ENCODE assay signal across 8 mouse cellular contexts in genomic region chr11:115266400-115266778, GRCm38 (mm10). TPM values are rescaled to one million over a fixed set of nuclear protein-coding genes. Genes with fewer than 3 reads are reported as not detected.
DNase-seq lines count a peak whose midpoint lies in the region; ATAC-seq lines count a peak whose summit lies in the region.

No protein-coding gene starts in this region.

- peaks cover 79% of the 10 kb centered on the region for H3K27me3 ChIP-seq in heart, embryonic 14.5 days (ENCODE audit: control insufficient read depth, insufficient read depth, low read length)
- peaks cover 64% of the 10 kb centered on the region for H3K27me3 ChIP-seq in forebrain, embryonic 15.5 days
- peaks cover 95% of the 10 kb centered on the region for H3K27me3 ChIP-seq in midbrain, embryonic 10.5 days (ENCODE audit: low read depth, poor library complexity, severe bottlenecking)

- peak overlapping the region; percentile 84 for H3K4me2 ChIP-seq in heart, embryonic 14.5 days (ENCODE audit: low read length)
- H3K4me2 ChIP-seq in forebrain, embryonic 15.5 days (replicated peaks) = peak overlapping the region; percentile 51

- ATAC-seq in heart, embryonic 14.5 days (ENCODE audit: insufficient number of reproducible peaks, insufficient read depth, low FRiP score, low read depth) = 0 out of 2 replicates have a peak, but pooled peaks have one; percentile 9
- ATAC-seq in forebrain, embryonic 15.5 days (replicated peaks) = no peak

- intact Hi-C loops in heart, postnatal 25 days (cut with DNase I) = no loop called here

- DNase-seq in heart, postnatal 25 days (ENCODE audit: low spot score) = no peak
- DNase-seq in cerebellum, adult 11 months = peak; percentile 76
- DNase-seq in midbrain, embryonic 10.5 days (ENCODE audit: low spot score) = peak; percentile 36
- no peak for DNase-seq in left cerebral cortex, adult 11 months (ENCODE audit: low spot score)
- DNase-seq in thymus, postnatal 10 days (ENCODE audit: low spot score in 2 of 2) = no peak
- no peak for DNase-seq in right cerebral cortex, postnatal 25 days

- H3K4me3 ChIP-seq in heart, embryonic 14.5 days (ENCODE audit: control insufficient read depth in 1 of 2, insufficient read depth in 1 of 2, low read depth in 1 of 2, low read length in 2 of 2) = peak overlapping the region; percentile 28 to 46
- peak overlapping the region; percentile 31 for H3K4me3 ChIP-seq in forebrain, embryonic 15.5 days
- peak overlapping the region; percentile 51 for H3K4me3 ChIP-seq in midbrain, embryonic 10.5 days

- H3K4me1 ChIP-seq in heart, embryonic 14.5 days (ENCODE audit: control insufficient read depth in 2 of 2, insufficient read depth in 2 of 2, low read length in 2 of 2) = peaks cover 11 to 21% of the 10 kb centered on the region in 2 experiments
- peaks cover 30% of the 10 kb centered on the region for H3K4me1 ChIP-seq in forebrain, embryonic 15.5 days
- H3K4me1 ChIP-seq in midbrain, embryonic 10.5 days = peaks cover 46% of the 10 kb centered on the region

- no peaks in the 10 kb centered on the region for H3K9me3 ChIP-seq in heart, embryonic 14.5 days (ENCODE audit: control insufficient read depth, low read length)
- no peaks in the 10 kb centered on the region for H3K9me3 ChIP-seq in forebrain, embryonic 15.5 days
- H3K9me3 ChIP-seq in midbrain, embryonic 10.5 days (replicated peaks) = no peaks in the 10 kb centered on the region

- H3K36me3 ChIP-seq in heart, embryonic 14.5 days (ENCODE audit: control insufficient read depth, insufficient read depth, low read length) = peaks cover 12% of the 10 kb centered on the region; the same call in 1 of the 2 replicates
- H3K36me3 ChIP-seq in forebrain, embryonic 15.5 days = peaks cover 14% of the 10 kb centered on the region
- peaks cover 25% of the 10 kb centered on the region for H3K36me3 ChIP-seq in midbrain, embryonic 10.5 days

- no peak overlapping the region for H3K27ac ChIP-seq in heart, embryonic 14.5 days (replicated peaks in 1 of 2; ENCODE audit: control insufficient read depth in 1 of 2, insufficient read depth in 1 of 2, low read depth in 2 of 2, low read length in 2 of 2)
- no peak overlapping the region for H3K27ac ChIP-seq in forebrain, embryonic 15.5 days (replicated peaks)
- H3K27ac ChIP-seq in midbrain, embryonic 10.5 days (replicated peaks) = no peak overlapping the region

- H3K9ac ChIP-seq in heart, embryonic 14.5 days (ENCODE audit: low read length) = peak overlapping the region; percentile 61
- H3K9ac ChIP-seq in forebrain, embryonic 15.5 days (replicated peaks) = no peak overlapping the region

- WGBS in heart, embryonic 14.5 days = 4% methylated on average over 22 of the region's 22 CpGs
- 4% methylated on average over 22 of the region's 22 CpGs for WGBS in forebrain, embryonic 15.5 days
- 3% methylated on average over 22 of the region's 22 CpGs for WGBS in midbrain, embryonic 10.5 days

RNA-seq across cellular contexts. Expression of gene Grin2c, which starts 0.7 kb away (rescaled TPM):
- polyA plus RNA-seq in heart, embryonic 14.5 days (2014; fragmentation: Nextera tagmentation; extraction: Ambion mirVana) = 0.15 TPM in 1 of 2 replicates, not detected in the other
- total RNA-seq in heart, postnatal 25 days (2021) = under 1 TPM; 0.10 to 0.34 TPM
- 0.22 and 0.23 TPM in 2 replicates for polyA plus RNA-seq in forebrain, embryonic 15.5 days (2015; fragmentation: Nextera tagmentation; extraction: Ambion mirVana)
- polyA plus RNA-seq in midbrain, embryonic 10.5 days (2016; fragmentation: Nextera tagmentation; extraction: Ambion mirVana) = 0.02 and 0.06 TPM in 2 replicates

RNA-seq across cellular contexts. Expression of gene Fdxr, which starts 10.5 kb away (rescaled TPM):
- polyA plus RNA-seq in heart, embryonic 14.5 days (2014; fragmentation: Nextera tagmentation; extraction: Ambion mirVana) = 9.3 and 9.4 TPM in 2 replicates
- 1 to 10 TPM; 7.9 to 8.2 TPM for total RNA-seq in heart, postnatal 25 days (2021)
- 23.9 and 24.0 TPM in 2 replicates for polyA plus RNA-seq in forebrain, embryonic 15.5 days (2015; fragmentation: Nextera tagmentation; extraction: Ambion mirVana)
- 16.7 and 19.8 TPM in 2 replicates for polyA plus RNA-seq in midbrain, embryonic 10.5 days (2016; fragmentation: Nextera tagmentation; extraction: Ambion mirVana)

RNA-seq across cellular contexts. Expression of gene Fads6, which starts 31.1 kb away (rescaled TPM):
- polyA plus RNA-seq in heart, embryonic 14.5 days (2014; fragmentation: Nextera tagmentation; extraction: Ambion mirVana) = 0.94 and 1.2 TPM in 2 replicates
- 1 to 10 TPM; 1.1 to 1.5 TPM for total RNA-seq in heart, postnatal 25 days (2021)
- polyA plus RNA-seq in forebrain, embryonic 15.5 days (2015; fragmentation: Nextera tagmentation; extraction: Ambion mirVana) = 0.37 TPM in 2 replicates
- polyA plus RNA-seq in midbrain, embryonic 10.5 days (2016; fragmentation: Nextera tagmentation; extraction: Ambion mirVana) = 0.22 and 0.37 TPM in 2 replicates

RNA-seq across cellular contexts. Expression of gene Otop2, which starts 40.6 kb away (rescaled TPM):
- not detected in 2 replicates for polyA plus RNA-seq in heart, embryonic 14.5 days (2014; fragmentation: Nextera tagmentation; extraction: Ambion mirVana)
- not detected for total RNA-seq in heart, postnatal 25 days (2021)
- polyA plus RNA-seq in forebrain, embryonic 15.5 days (2015; fragmentation: Nextera tagmentation; extraction: Ambion mirVana) = 0.08 TPM in 1 of 2 replicates, not detected in the other
- polyA plus RNA-seq in midbrain, embryonic 10.5 days (2016; fragmentation: Nextera tagmentation; extraction: Ambion mirVana) = not detected in 2 replicates

RNA-seq across cellular contexts. Expression of gene Ush1g, which starts 55.5 kb away (rescaled TPM):
- 0.05 TPM in 1 of 2 replicates, not detected in the other for polyA plus RNA-seq in heart, embryonic 14.5 days (2014; fragmentation: Nextera tagmentation; extraction: Ambion mirVana)
- total RNA-seq in heart, postnatal 25 days (2021) = under 1 TPM in 1 of 2 experiments, not detected in 1; 0.20 TPM
- polyA plus RNA-seq in forebrain, embryonic 15.5 days (2015; fragmentation: Nextera tagmentation; extraction: Ambion mirVana) = 0.05 TPM in 1 of 2 replicates, not detected in the other
- not detected in 2 replicates for polyA plus RNA-seq in midbrain, embryonic 10.5 days (2016; fragmentation: Nextera tagmentation; extraction: Ambion mirVana)

Comparison
In these comparisons a context has a peak if more than half of its experiments do, and no peak if none do; other contexts are left out.
1. DNase-seq: peak in cerebellum, adult 11 months (single experiment) and midbrain, embryonic 10.5 days (single experiment); none in heart, postnatal 25 days (single experiment), left cerebral cortex, adult 11 months (single experiment), thymus, postnatal 10 days (0 of 2) and right cerebral cortex, postnatal 25 days (single experiment).
2. Peak in every context shown above with its lines, with median percentiles within 50 percentile points of each other: H3K4me3 ChIP-seq.